Mouse (Mus musculus): ENCODE results near the gene Ddc. TPM values are rescaled to one million over a fixed set of nuclear protein-coding genes. Genes with fewer than 3 reads are reported as not detected.

Ddc gene
- total and polyA plus RNA-seq, 3 experiments, result 0.17 to 0.33 TPM; not detected in 1

DNA sequence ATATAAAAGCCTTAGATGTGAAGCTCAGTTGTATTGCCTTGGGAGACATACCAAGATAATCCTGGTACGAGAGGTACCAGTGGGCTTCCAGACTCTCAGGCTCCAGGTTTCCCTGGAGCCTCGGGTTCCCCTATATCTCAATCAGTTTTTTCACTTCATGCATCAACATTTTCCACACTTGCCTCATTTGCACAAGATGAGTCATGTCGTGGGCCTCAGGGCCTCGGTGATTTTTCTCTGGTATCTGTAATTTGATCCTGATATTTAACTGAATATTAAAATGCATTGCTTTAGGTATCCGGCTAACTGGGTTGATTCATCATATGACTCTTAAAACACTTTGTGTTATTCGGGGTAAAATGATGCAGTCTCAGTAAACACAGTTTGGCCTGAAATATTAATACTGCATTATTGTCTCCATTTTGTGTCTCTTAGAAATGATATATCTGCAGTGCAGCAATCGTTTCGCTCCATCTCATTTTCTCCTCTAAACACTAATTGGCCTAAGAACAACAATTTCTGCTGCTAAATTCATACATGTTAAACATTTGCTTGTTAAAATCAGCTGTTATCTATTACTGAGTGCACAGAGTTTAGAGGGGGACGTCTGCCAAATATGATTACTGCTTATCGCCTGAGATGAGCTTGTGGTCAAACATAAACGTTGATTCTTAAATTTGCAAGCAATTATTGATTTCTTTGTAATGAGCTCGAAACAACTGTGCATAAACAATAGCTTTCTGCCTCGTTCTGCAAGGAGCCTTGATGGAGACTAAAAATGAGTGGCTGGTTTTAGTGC lies 48.2 kb downstream of the Ddc start:
- H3K4me3 ChIP-seq (replicated peaks in 1 of 3; ENCODE audit: low read depth in 2 of 3, low read length in 2 of 3, poor library complexity in 1 of 3), result no peak overlapping the region
- H3K4me2 ChIP-seq (ENCODE audit: insufficient read depth, low read depth, poor library complexity, severe bottlenecking), result no peak overlapping the region
- TF ChIP-seq ZKSCAN1 (IDR thresholded peaks at IDR 0.05; ENCODE audit: borderline replicate concordance, low read depth, low read length) (no peak), IRF4 (IDR thresholded peaks at IDR 0.05; ENCODE audit: low read depth, low read length) (0 out of 2 replicates have a peak, but pooled peaks have one; percentile 12), GABPA (IDR thresholded peaks at IDR 0.05; ENCODE audit: insufficient replicate concordance, low read depth, low read length) (no peak), UBTF (IDR thresholded peaks at IDR 0.05; ENCODE audit: low read depth, low read length) (no peak), MXI1 (IDR thresholded peaks at IDR 0.05; ENCODE audit: low read depth, low read length) (no peak), PAX5 (IDR thresholded peaks at IDR 0.05; ENCODE audit: low read length) (no peak), ETS1 (conservative IDR thresholded peaks at IDR 0.05; ENCODE audit: low read depth, low read length) (peak; percentile 58; the same call in 1 of the 2 replicates), JUN (IDR thresholded peaks at IDR 0.05; ENCODE audit: insufficient read depth, low read depth, low read length) (peak; percentile 36; the same call in 1 of the 2 replicates), CHD1 (IDR thresholded peaks at IDR 0.05; ENCODE audit: low read depth, low read length) (no peak), ELF1 (IDR thresholded peaks at IDR 0.05; ENCODE audit: low read depth, low read length) (no peak), SIN3A (IDR thresholded peaks at IDR 0.05; ENCODE audit: low read length) (0 out of 2 replicates have a peak, but pooled peaks have one; percentile 29), KAT2A (IDR thresholded peaks at IDR 0.05; ENCODE audit: insufficient replicate concordance, low read length) (no peak), EP300 (IDR thresholded peaks at IDR 0.05; ENCODE audit: low read length) (peak; percentile 65), TCF12 (IDR thresholded peaks at IDR 0.05; ENCODE audit: low read depth, low read length) (no peak), ZNF384 (IDR thresholded peaks at IDR 0.05; ENCODE audit: low read depth, low read length) (peak; percentile 23; the same call in 1 of the 2 replicates)
- H3K79me2 ChIP-seq (replicated peaks; ENCODE audit: control insufficient read depth, extremely low read depth, insufficient read depth, poor library complexity, severe bottlenecking), result no peaks in the 10 kb centered on the region
- no peak overlapping the region for H3K9ac ChIP-seq (ENCODE audit: insufficient read depth, low read depth)
- dilution Hi-C loops (cut with MboI; ENCODE audit: extremely low pct_ligation_motif_present, extremely low pct_unique_long_range_greater_than_20kb, low sequenced_read_pairs), result no loop called here
- DNase-seq (ENCODE audit: extremely low read depth), result peak; percentile 42
- no peaks in the 10 kb centered on the region for H3K27me3 ChIP-seq (replicated peaks)
- H3K4me1 ChIP-seq (ENCODE audit: control insufficient read depth in 1 of 2, insufficient read depth in 2 of 2), result peaks cover 3 to 25% of the 10 kb centered on the region in 2 experiments; a peak in 3 of 4 replicates
- H3K36me3 ChIP-seq (replicated peaks in 1 of 2; ENCODE audit: control insufficient read depth in 1 of 2, insufficient read depth in 1 of 2, low read length in 1 of 2), result no peaks in the 10 kb centered on the region
- no peak overlapping the region for H3K27ac ChIP-seq (ENCODE audit: insufficient read depth, low read depth)
- H3K9me3 ChIP-seq (replicated peaks; ENCODE audit: low read length), result no peaks in the 10 kb centered on the region
- in situ Hi-C loops (cut with MboI; ENCODE audit: low pct_ligation_motif_present, low pct_unique_long_range_greater_than_20kb, low sequenced_read_pairs), result no loop called here

DNA sequence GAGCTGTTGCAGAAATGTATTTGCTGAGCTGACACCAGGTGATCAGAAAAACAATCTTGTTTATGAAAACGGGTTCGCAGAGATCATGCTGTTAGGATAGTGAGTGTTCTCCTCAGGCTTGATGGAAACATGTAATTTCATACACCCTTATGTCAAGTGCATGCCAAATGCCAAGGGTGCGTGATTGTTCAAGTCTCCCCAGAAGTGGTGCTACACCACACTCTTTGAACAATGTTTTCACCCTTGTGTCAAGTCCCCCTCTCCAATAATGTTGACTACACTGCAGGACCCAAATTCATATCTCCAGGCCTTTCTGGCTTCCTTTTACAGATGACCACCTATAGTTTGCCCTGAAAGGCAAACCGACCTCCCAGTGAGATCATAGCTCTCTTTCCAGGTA lies 49.5 kb downstream of the Ddc start:
- DNase-seq (ENCODE audit: extremely low read depth), result no peak
- H3K36me3 ChIP-seq (replicated peaks in 1 of 2; ENCODE audit: control insufficient read depth in 1 of 2, insufficient read depth in 1 of 2, low read length in 1 of 2), result no peaks in the 10 kb centered on the region
- no peak overlapping the region for H3K4me3 ChIP-seq (replicated peaks in 1 of 3; ENCODE audit: low read depth in 2 of 3, low read length in 2 of 3, poor library complexity in 1 of 3)
- no peaks in the 10 kb centered on the region for H3K27me3 ChIP-seq (replicated peaks)
- dilution Hi-C loops (cut with MboI; ENCODE audit: extremely low pct_ligation_motif_present, extremely low pct_unique_long_range_greater_than_20kb, low sequenced_read_pairs), result no loop called here
- H3K9ac ChIP-seq (ENCODE audit: insufficient read depth, low read depth), result no peak overlapping the region
- in situ Hi-C loops (cut with MboI; ENCODE audit: low pct_ligation_motif_present, low pct_unique_long_range_greater_than_20kb, low sequenced_read_pairs), result no loop called here
- H3K4me1 ChIP-seq (ENCODE audit: control insufficient read depth in 1 of 2, insufficient read depth in 2 of 2), result peaks cover 5 to 27% of the 10 kb centered on the region in 2 experiments; a peak in 3 of 4 replicates
- no peak overlapping the region for H3K27ac ChIP-seq (ENCODE audit: insufficient read depth, low read depth)
- no peaks in the 10 kb centered on the region for H3K9me3 ChIP-seq (replicated peaks; ENCODE audit: low read length)
- H3K79me2 ChIP-seq (replicated peaks; ENCODE audit: control insufficient read depth, extremely low read depth, insufficient read depth, poor library complexity, severe bottlenecking), result no peaks in the 10 kb centered on the region
- TF ChIP-seq POLR2A (IDR thresholded peaks at IDR 0.05; ENCODE audit: low read depth, low read length) (no peak), PAX5 (IDR thresholded peaks at IDR 0.05; ENCODE audit: low read length) (no peak), SIN3A (IDR thresholded peaks at IDR 0.05; ENCODE audit: low read length) (no peak), TBP (conservative IDR thresholded peaks at IDR 0.05; ENCODE audit: low read depth, low read length) (no peak), POLR2AphosphoS2 (IDR thresholded peaks at IDR 0.05; ENCODE audit: low read depth, low read length) (no peak), E2F4 (IDR thresholded peaks at IDR 0.05; ENCODE audit: insufficient replicate concordance, low read depth, low read length) (no peak), ZMIZ1 (IDR thresholded peaks at IDR 0.05; ENCODE audit: low read depth, low read length) (no peak), EP300 (IDR thresholded peaks at IDR 0.05; ENCODE audit: low read length) (no peak), MXI1 (IDR thresholded peaks at IDR 0.05; ENCODE audit: low read depth, low read length) (no peak), ETS1 (conservative IDR thresholded peaks at IDR 0.05; ENCODE audit: low read depth, low read length) (no peak), RAD21 (IDR thresholded peaks at IDR 0.05; ENCODE audit: low read depth, low read length) (no peak), ELF1 (IDR thresholded peaks at IDR 0.05; ENCODE audit: low read depth, low read length) (no peak), USF2 (conservative IDR thresholded peaks at IDR 0.05; ENCODE audit: low read depth, low read length) (no peak), NELFE (IDR thresholded peaks at IDR 0.05; ENCODE audit: low read depth, low read length) (no peak), JUND (conservative IDR thresholded peaks at IDR 0.05; ENCODE audit: low read depth, low read length) (no peak), BHLHE40 (IDR thresholded peaks at IDR 0.05; ENCODE audit: low read depth, low read length) (no peak), ZKSCAN1 (IDR thresholded peaks at IDR 0.05; ENCODE audit: borderline replicate concordance, low read depth, low read length) (no peak), SMC3 (IDR thresholded peaks at IDR 0.05; ENCODE audit: low read depth, low read length) (no peak)
- H3K4me2 ChIP-seq (ENCODE audit: insufficient read depth, low read depth, poor library complexity, severe bottlenecking), result no peak overlapping the region

Measured in CH12.LX (cell line).